Mouse (Mus musculus): ENCODE data around the gene Arid3c.

- TF ChIP-seq CTCF (IDR thresholded peaks at IDR 0.05; ENCODE audit: borderline replicate concordance, extremely low read depth, insufficient read depth, insufficient read length) (no peak), POLR2A (IDR thresholded peaks at IDR 0.05; ENCODE audit: borderline replicate concordance, extremely low read depth, insufficient read depth, insufficient read length, poor library complexity, severe bottlenecking) (no peak)
Observed at GRCm38 (mm10) chr4:41738256-41738603, 7.3 kb upstream of the Arid3c start.
